Mouse (Mus musculus): ENCODE data around the gene Zmynd8.

DNA sequence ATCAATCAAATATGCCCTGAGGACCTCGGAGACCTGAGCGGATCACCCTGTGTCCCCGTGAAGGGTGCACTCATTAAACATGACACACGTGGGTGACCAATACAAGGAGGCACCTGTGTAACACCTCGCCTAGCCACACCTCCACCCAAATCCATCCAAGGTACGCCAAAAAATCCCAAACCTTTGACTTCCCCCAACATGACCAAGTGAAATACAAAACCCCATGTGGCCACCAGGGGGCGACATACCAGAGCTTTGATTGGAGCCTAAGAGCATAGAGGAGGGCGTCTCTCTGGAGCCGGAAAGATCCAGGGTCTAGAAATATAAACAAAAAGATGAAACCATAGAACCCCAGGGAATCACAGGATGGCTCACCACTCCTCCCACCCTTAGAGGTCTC, 107.2 kb downstream of the Zmynd8 start:
- TF ChIP-seq CHD2 (IDR thresholded peaks at IDR 0.05; ENCODE audit: low read depth, low read length) (no peak), ZC3H11A (IDR thresholded peaks at IDR 0.05; ENCODE audit: borderline replicate concordance, low read depth, low read length) (no peak), ZNF384 (IDR thresholded peaks at IDR 0.05; ENCODE audit: low read depth, low read length) (no peak), MAFK (IDR thresholded peaks at IDR 0.05; ENCODE audit: insufficient read depth, low read depth, low read length) (no peak)

Data from ES-E14 (cell line).